Mouse (Mus musculus) liver, adult 2 months (tissue): ENCODE results near the gene Pygl. TPM values are rescaled to one million over a fixed set of nuclear protein-coding genes. Genes with fewer than 3 reads are reported as not detected.

Experiments used
- DNase-seq: peaks from one replicate; pipeline ENCODE4 v3.0.0-alpha.2; 2011; ENCODE audit warnings: low read depth, low spot score; ENCODE audit errors: extremely low read depth
- H3K27ac ChIP-seq: fragments of 200-500 bp; replicated peaks from 2 replicates; pipeline ENCODE4 v1.5.1; 2012; ENCODE audit warnings: low read depth, mild to moderate bottlenecking, control low read depth, inconsistent platforms, low read length; ENCODE audit not compliant: insufficient read depth
- H3K27me3 ChIP-seq: fragments of 200-500 bp; 2 replicates; pipeline ENCODE4 v1.6.1; 2012; ENCODE audit warnings: mild to moderate bottlenecking, moderate library complexity, low read length, inconsistent platforms; ENCODE audit not compliant: control insufficient read depth, insufficient read depth
- H3K36me3 ChIP-seq: fragments of 200-500 bp; 2 replicates; pipeline ENCODE4 v1.6.1; 2012; ENCODE audit warnings: low read length, inconsistent platforms; ENCODE audit not compliant: control insufficient read depth, insufficient read depth
- H3K4me1 ChIP-seq: fragments of 200-500 bp; 2 replicates; pipeline ENCODE4 v1.6.1; 2011; ENCODE audit warnings: low read length; ENCODE audit not compliant: control insufficient read depth, insufficient read depth
- H3K4me3 ChIP-seq: fragments of 200-500 bp; 2 replicates; pipeline ENCODE4 v1.5.1; 2011; ENCODE audit warnings: low read depth, mild to moderate bottlenecking, control low read depth, low read length, moderate library complexity; ENCODE audit not compliant: insufficient read depth
- H3K79me2 ChIP-seq: fragments of 200-500 bp; 2 replicates; pipeline ENCODE4 v1.6.1; 2012; ENCODE audit warnings: inconsistent platforms, mild to moderate bottlenecking, low read length, moderate library complexity; ENCODE audit not compliant: control insufficient read depth, insufficient read depth
- H3K9ac ChIP-seq: fragments of 200-500 bp; 2 replicates; pipeline ENCODE4 v1.6.1; 2012; ENCODE audit warnings: low read depth, mild to moderate bottlenecking, control low read depth, inconsistent platforms, low read length
- CTCF ChIP-seq: fragments of 200-500 bp; IDR thresholded peaks from 2 replicates; pipeline ENCODE4 v1.5.1; 2011; ENCODE audit warnings: low read depth, low read length, control low read depth
- POLR2A ChIP-seq: fragments of 200-500 bp; IDR thresholded peaks from 2 replicates; pipeline ENCODE4 v1.6.1; 2011; ENCODE audit warnings: low read length, control low read depth; ENCODE audit not compliant: insufficient read depth; ENCODE audit errors: extremely low read depth
- WGBS: fragments of 180-500 bp; shearing (Covaris S2); methylation state at CpG from one replicate; pipeline ENCODE4 v1.1.7; 2018; 5-methylcytosine and 5-hydroxymethylcytosine counted together
- polyA plus RNA-seq: library from polyadenylated mRNA; depleted of rRNA; stranded (reverse); fragments of >200 nt; gene quantifications from 2 replicates; pipeline ENCODE4 v1.2.3, GENCODE M21; 2012
- total RNA-seq: library from RNA; depleted of rRNA; stranded (reverse); fragments of >200 nt; gene quantifications from 2 replicates; pipeline ENCODE4 v1.2.3, GENCODE M21; 2014

Gene Pygl
- total and polyA plus RNA-seq, 2 experiments: 298 to 428 TPM

GRCm38 (mm10) chr12:70161057-70161456, 70.2 kb downstream of the Pygl start:
- Histone ChIP-seq H3K4me1 (no peaks in the 10 kb centered on the region), H3K9ac (no peak overlapping the region), H3K27me3 (no peaks in the 10 kb centered on the region), H3K36me3 (no peaks in the 10 kb centered on the region), H3K4me3 (no peak overlapping the region), H3K27ac (no peak overlapping the region), H3K79me2 (no peaks in the 10 kb centered on the region)
- TF ChIP-seq CTCF: no peak
- TF ChIP-seq POLR2A: no peak
- no peak for DNase-seq
- WGBS: 73% methylated on average over 5 of the region's 5 CpGs

- Histone ChIP-seq H3K36me3 (no peaks in the 10 kb centered on the region), H3K27ac (no peak overlapping the region), H3K9ac (no peak overlapping the region), H3K4me3 (no peak overlapping the region), H3K79me2 (no peaks in the 10 kb centered on the region), H3K27me3 (no peaks in the 10 kb centered on the region), H3K4me1 (no peaks in the 10 kb centered on the region)
- no peak for TF ChIP-seq CTCF
- TF ChIP-seq POLR2A: no peak
- 81% methylated on average over 5 of the region's 5 CpGs for WGBS
- no peak for DNase-seq
Measured at GRCm38 (mm10) chr12:70157292-70158066, 73.8 kb downstream of the Pygl start.

- no peak overlapping the region for H3K4me3 ChIP-seq
- no peak for DNase-seq
- no peaks in the 10 kb centered on the region for H3K36me3 ChIP-seq
- TF ChIP-seq CTCF: no peak
- TF ChIP-seq POLR2A: no peak
- H3K79me2 ChIP-seq: no peaks in the 10 kb centered on the region
- 81% methylated on average over 6 of the region's 6 CpGs for WGBS
- no peak overlapping the region for H3K27ac ChIP-seq
- no peaks in the 10 kb centered on the region for H3K27me3 ChIP-seq
- H3K4me1 ChIP-seq: no peaks in the 10 kb centered on the region
- H3K9ac ChIP-seq: no peak overlapping the region
Measured at GRCm38 (mm10) chr12:70156222-70156621, 75.1 kb downstream of the Pygl start.

DNA sequence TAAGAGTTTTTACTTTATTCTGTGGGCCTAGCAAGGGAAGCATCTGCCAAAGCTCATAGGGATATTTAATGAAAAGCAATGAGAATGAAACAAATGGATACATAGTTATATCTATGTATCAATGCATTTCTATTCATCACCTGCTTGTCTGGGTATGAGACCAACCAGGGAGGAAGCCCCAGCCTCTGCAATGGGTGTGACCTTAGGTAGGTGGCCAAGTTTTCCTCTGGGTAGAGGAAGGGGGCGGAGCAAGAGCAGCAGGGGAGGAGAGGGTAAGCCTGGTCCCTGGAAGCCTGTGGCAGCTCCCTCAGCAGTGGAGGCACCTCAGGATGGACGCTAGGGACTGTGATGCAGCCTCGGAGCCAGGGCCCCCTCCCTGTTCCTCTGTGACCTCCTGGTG, 77.4 kb downstream of the Pygl start, which contains the start of gene Abhd12b:
TSS of gene Abhd12b (plus strand) at position 301 of the 400 bp plus-strand sequence.
- WGBS: 58% methylated on average over 3 of the region's 3 CpGs
- Histone ChIP-seq H3K4me1 (no peaks in the 10 kb centered on the region), H3K27ac (no peak within 1 kb of the TSS), H3K27me3 (no peaks in the 10 kb centered on the region), H3K9ac (no peak within 1 kb of the TSS), H3K79me2 (no peaks in the 10 kb centered on the region), H3K36me3 (no peaks in the 10 kb centered on the region), H3K4me3 (no peak within 1 kb of the TSS)
- TF ChIP-seq POLR2A: no peak
- TF ChIP-seq CTCF: no peak
- DNase-seq: no peak

DNA sequence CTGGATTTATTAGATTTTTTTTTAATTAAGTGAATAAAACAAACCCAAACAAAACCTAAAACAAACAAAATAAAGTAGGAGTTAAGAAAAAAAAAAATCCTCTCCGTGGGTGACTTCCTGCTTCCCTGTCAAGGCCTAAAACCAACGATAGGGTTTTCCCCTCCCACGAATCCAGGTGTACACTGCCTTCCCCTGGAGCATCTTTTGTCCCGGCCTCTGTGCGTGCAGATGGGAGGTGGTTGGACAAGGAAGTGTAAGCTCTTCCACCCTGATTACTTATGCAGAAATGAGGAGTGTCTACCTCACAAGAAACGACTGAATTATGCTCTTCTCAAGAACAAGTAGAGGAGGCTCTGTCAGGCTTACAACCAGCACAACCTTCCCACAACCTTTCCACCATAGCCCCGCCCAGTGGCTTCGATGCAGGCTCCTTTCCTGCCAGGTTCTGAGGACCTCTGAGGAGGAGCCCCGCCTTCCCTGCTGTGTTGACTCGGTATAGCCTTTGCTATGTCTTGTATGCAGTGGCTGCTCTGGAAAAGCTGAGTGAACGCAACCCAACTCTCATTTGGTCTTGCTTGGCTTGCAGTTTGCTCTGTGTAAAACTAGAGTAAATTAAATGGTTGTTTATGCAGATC, 82.5 kb downstream of the Pygl start:
- Histone ChIP-seq H3K4me1 (no peaks in the 10 kb centered on the region; the same call in 1 of the 2 replicates), H3K27ac (no peak overlapping the region), H3K4me3 (no peak overlapping the region), H3K79me2 (no peaks in the 10 kb centered on the region), H3K9ac (no peak overlapping the region), H3K36me3 (no peaks in the 10 kb centered on the region), H3K27me3 (no peaks in the 10 kb centered on the region)
- DNase-seq: no peak
- TF ChIP-seq POLR2A (no peak), CTCF (no peak)
- WGBS: 27% methylated on average over 11 of the region's 11 CpGs

GRCm38 (mm10) chr12:70147986-70148630, 83.2 kb downstream of the Pygl start:
- Histone ChIP-seq H3K4me1 (no peaks in the 10 kb centered on the region; the same call in 1 of the 2 replicates), H3K27me3 (no peaks in the 10 kb centered on the region), H3K27ac (no peak overlapping the region), H3K4me3 (peak overlapping the region; percentile 48; the same call in 1 of the 2 replicates), H3K9ac (no peak overlapping the region), H3K79me2 (no peaks in the 10 kb centered on the region), H3K36me3 (no peaks in the 10 kb centered on the region)
- WGBS: 12% methylated on average over 13 of the region's 13 CpGs
- no peak for DNase-seq
- TF ChIP-seq CTCF (no peak), POLR2A (no peak)
